Mouse (Mus musculus) frontal cortex, postnatal 10 days (tissue): ENCODE results near the gene Zfp36l2.

Experiments
- DNase-seq, 2 experiments: peaks; one replicate each; pipeline ENCODE4 v3.0.0; 2022; ENCODE audit warnings: low spot score in 2 of 2, mixed read lengths in 1 of 2

Zfp36l2 gene

DNA sequence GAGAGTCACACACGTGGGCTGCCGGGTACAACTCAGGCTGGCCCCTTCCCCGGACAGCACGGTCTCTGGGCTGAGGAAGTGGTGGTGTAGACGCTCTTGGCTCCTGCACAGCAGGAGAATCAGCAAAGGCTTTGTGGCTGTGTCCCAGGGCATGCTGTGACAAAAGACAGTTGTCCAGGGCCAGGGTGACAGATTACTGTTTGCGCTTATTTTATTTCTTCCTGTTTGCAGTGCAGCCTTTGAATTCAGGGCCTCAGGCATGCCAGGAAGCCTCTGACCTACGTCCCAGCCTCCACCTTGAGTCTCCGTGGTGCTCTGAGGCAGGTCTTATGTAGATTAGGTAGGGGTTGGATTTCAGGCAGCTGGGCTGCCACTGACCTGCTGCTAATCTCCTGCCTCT is 10.3 kb downstream of the Zfp36l2 start:
- no peak for DNase-seq

DNA sequence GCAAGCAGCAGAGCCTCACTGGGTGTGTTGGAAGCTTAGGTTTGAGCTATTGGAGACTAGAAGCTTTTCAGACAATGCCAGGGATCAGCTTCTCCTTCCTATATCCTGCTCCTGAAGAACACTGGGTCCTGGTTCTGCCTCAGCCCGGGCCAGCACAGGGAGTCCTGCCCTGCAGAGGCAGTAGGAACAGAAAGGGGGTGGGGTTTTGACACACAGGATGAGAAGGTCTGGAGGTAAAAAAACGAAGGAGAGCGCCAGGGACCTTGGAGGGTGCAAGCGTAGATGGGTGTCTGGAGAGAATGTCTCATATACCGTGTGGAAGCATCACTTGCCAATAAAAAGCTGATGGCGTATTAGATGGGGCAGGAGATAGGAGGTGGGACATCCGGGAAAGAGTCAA is 11.3 kb downstream of the Zfp36l2 start:
- DNase-seq, result no peak

DNA sequence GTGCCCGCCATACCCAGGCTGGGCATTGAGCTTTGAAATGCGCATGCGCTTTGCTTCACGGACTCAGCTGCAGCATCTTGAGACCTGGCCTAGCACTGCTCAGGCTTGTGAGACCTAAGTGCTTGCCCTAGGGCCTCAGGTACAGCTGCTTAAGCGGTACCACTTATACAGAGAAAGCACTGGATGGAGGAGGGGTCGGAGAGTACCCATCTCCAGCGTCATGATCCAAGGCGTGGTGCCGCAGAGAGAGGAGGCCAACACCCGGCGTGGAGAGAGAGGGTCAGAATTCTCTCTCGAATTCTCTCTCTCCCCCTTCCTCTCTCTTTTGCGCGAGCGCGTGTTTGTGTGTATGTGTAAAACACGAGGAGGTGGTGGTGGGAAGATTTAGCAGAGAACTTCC is 12.6 kb downstream of the Zfp36l2 start:
- DNase-seq, result no peak

DNA sequence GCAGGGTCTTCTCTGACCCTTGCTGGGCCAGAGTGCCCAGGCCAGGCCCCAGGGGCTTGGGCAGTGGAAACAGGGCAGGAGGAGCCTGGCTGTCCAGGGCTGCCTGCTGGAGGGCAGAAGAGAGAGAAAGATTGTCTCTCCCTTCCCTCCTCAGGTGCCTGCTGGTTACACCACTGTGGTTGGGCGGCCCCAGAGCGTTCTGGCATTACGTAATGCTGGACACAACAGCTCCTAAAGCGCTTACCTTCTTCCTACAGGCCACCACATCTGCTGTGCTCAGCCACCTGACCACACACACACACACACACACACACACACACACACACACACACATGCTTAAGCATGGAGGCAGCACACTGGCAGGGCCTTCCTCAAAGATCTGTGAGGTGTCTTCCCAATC is 20.4 kb downstream of the Zfp36l2 start:
- DNase-seq, result no peak

DNA sequence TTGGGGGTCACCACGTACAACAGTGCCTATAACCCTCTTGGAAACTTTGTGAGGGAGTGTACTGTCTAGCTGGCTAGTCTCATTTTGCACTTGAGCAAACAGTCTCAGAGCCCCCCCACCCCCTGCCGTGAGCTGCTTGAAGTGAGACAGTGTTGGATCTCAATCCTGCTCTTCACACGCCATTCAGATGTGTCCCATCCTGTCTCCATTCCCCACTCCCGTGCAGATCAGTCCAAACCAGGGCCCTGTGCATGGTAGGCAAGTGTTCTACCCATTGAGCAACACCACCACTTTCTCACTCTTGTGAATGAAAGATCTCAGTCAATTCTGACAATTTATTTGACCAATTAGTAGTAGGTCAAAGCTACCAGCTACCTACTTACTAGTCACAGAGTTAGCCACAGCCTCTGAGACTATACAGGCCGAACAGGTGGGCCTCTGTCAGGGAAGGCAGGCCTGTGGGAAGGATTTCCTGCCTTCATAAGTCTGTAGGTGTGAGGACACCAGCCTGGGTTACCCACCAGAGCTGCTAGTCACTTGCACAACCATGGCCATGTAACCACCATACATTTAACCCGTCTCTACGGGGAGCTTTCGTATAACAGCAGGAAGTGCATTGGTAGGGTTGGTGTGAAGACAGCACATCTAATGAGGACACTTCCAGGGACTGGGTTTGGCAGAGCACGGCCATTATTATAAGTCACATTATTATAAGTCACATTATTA is 21.4 kb downstream of the Zfp36l2 start:
- no peak for DNase-seq

DNA sequence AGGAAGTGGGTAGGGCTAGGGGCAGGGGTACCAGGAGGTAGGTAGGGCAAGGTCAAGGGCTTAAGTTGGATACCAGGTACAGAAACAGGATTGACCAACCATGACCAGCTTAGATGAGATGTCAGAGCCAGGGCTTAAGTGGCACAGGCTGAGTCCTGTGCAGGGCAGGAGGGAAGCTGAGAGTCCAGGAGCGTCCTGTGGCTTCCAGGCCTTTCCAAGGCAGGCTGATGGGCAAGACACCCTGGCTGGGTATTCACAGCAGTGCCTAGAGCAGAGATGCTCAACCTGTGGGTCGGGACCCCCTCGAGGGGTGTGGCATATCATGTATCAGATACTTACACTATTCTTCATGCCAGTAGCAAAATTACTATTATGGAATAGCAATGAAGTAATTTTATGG is 22.0 kb downstream of the Zfp36l2 start:
- no peak for DNase-seq

DNA sequence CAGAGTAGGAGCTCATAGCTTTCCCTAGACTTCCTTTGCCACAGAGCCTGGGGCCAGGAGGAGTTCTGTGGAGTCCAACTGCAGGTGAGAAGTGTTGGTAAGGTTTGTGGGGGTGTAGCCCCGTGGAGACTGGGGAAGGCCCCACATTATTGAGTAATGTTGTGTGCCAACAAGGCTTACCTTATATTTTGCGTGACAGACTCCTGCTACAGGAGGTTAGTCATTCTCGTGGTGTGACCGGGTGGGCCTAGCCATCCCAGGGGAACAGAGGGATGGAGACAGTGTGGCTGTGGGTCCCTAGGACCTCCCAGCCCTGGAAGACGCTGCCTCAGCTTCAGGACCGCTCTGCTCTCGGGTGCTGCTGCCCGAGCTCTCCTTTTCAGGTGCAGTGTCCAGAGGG is 23.6 kb downstream of the Zfp36l2 start:
- DNase-seq, result no peak

DNA sequence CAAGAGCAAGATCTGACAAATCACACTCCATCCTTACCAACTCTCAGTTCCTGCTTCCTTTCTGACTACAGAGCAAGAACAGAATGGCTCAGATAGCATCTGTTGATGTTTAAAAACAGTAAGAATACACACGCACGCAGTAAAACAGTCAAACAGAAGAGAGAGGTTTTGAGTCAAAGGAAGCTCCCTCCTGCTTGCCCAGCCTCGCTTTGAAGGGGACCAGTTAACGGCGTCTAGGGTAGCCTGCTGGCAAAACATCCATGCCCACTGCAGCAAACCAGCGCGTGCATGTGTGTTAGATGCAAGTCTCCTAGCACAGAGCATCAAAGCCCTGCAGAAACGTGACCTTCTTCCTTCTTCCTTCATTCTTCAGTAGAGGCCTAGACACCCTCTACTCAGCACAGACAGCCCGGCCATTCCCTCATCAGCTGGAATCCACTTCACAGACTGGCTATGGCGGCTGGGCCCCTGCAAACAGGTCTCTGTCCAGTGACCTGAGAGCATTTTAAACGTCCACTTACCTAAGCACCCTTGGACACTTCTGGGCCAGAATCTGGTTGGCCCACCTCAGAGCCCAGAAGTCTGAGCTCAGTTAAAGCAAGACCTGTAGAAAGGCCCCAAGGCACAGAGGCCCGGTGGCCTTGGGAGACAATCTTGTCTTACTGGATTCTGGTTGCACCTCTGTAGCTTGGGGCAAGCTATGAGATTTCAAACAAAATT is 24.5 kb downstream of the Zfp36l2 start:
- DNase-seq, result no peak

DNA sequence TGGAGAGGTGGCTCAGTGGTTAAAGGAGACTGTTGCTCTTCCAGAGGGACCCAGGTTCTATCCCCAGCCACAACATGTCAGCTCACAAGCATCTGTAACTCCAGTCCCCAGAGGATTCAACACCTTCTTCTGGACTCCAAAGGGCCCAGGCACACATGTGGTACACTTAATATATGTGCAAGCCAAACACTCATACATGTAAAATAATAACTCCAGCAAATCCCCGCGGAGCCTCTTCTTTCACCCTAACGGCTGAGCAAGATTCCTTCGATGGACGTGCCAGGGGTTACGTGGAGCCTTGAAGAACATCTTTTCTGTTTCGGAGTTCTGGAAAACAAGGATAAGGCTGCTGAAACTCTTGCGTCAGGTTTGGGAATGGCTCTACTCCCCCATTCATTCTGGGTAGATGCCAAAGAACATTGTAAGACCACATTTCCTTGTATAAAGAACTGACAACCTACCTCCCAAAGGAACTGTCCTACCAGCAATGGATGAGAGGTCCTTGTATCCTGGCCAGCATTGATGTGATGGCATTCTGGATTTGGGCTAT is 25.5 kb downstream of the Zfp36l2 start:
- DNase-seq, result no peak

DNA sequence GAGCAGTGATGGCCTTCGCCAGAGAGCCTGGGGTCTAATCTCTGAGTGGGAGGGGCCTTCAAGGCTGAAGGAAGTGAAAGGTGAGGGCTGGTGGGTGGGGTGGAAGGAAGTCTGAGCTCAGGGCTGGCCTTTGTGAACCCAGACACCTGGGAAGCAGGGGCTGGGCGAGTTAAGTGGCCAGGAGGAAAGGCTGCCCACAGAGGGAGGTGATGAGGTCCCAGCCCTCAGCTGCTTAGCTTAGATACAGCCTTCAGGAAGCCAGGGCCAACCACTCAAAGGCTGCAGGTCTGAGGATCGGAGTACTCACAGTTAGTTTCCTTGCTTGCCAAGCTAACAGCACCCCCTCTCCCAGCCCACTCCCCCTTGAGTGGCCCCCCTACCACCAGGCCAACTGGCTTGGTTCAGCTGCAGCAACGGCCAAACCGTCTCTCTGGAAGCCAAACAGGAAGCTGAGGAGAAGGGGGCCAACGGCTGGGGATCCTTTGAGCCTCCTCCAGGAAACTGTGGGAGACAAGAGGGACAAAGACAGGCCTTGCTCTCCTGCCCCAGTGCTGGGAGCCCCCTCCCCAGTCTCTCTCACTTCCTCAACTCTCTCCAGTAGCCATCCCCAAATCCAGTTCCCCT is 26.4 kb downstream of the Zfp36l2 start:
- no peak for DNase-seq

DNA sequence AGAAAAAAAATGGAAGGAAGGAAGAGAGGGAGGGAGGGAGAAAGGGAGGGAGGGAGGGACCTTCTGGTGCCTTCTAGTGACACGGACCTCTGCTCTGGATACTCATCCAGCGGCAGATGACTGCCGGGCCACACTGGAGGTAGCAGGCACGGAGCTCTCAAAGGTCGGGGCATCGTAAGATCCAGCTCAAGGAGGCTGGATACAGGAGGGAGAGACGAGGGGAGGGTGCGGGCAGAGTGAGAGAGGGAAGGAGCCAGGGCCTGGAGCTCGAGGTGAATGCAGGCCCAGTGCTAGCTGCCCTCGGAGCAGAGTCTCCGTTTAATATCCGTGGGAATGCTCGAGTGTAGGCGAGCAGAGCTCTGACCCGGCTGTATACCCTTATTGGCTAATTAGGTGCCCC is 28.9 kb downstream of the Zfp36l2 start:
- DNase-seq, result no peak

DNA sequence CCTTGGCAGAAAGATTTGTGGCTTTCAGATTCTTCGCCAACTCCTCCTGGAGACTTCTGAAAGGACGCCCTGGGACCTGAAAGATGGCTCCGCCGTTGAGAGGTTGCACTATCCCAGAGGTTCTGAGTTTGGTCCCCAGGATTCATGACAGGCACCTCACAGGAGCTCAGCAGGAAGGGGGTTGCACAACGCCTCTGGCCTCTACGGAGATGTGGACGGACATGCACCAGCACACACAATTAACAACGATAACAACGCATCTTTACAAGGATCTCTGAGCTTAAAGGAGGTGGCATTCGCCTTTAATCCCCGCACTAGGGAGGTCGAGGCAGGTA is 29.3 kb downstream of the Zfp36l2 start:
- no peak for DNase-seq

DNA sequence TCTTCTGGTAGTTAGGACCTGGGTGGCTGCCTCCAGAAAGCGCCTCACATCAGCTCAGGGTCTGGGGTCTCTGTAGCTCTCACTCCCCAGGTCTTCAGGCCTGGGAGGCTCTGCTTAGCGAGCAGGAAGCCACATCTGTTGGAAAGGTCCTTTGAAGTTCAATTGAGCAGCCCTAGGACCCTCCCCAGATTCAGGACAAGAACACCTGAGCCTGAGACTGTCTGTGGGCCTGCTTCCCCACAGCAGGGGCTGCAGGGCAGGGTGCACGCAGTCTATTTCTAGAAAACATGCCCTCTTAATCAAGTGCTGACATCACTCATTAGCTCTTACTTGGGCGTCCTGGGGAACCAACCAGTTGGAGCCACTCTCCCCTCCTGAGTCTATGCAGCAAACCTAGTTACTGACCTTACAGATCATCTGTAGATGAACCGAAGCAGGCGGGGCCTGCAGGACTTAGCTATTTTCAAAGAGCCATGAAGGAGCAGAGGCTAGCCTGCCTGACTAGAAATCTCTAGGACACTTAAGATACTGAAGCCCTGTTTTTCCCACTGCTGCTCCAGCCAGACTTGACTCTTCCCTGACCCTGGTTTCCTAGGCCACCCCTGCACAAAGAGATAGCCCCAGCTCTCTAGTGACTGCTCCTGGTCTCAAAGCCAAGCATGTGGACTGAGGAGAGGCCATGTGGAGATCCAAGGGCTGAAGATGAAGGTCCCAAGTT is 29.8 kb downstream of the Zfp36l2 start:
- no peak for DNase-seq

DNA sequence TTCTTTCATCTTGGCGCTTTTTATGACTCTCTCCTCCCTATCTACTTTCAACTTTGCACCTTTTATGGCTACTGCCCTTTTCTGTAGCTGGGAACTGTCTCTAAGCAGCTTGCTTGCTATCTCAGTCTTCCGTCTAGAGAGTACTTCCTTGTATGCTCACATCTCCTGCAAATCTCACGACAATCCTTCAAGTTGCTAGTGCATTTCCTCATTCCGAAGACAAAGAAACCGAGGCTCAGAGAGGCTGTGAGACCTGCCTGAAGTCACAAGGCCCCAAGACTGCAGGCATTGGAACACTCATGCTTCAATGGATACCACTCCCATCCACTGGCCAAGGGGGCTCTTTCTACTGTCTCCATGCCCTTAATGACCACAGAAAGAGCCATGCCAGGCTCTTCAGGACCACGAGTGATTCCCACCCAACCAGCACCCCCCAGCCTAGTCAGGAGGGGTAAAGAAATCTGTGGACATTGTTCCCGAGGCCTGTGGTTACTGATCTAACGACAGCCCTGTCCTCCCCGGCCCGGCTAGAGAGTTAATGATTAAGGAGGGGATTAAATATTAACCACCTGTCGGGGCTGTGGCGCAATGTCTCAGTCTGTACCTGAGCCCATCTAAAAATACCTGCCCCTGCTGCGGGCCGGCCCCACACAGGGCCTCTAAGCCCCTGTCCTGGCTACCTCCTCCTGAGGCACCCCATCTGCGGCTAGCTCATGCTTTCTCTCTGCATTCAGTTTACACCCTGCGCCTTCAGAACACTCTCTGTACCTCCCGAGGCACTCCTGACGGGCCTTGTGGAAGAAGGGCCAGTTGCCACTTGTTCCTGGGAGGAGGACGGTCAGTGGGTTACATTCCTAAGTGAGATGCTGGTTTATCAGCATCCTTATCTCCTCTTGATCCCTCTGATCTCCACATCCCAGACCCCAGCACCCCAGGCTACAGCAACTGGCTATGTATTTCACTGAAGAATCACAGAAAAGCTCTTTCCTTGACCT is 30.7 kb downstream of the Zfp36l2 start:
- DNase-seq, result no peak

DNA sequence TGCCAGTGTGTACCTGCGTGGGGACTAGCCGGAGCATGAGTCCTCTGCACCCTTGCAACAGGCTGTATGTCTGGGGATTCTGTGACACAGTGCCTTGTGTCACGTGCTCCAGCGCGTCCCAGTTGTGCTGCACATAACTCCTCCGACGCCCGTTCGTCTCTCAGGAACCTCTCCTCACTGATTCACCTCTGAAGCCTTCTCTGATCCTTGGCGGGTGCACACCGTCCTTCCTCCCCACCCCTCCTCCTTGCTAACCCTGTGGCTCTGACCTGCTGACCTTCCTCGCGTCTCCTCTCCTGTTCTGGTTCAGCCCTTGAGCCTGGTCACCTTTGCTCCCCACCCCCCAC is 31.5 kb downstream of the Zfp36l2 start:
- DNase-seq, result no peak

DNA sequence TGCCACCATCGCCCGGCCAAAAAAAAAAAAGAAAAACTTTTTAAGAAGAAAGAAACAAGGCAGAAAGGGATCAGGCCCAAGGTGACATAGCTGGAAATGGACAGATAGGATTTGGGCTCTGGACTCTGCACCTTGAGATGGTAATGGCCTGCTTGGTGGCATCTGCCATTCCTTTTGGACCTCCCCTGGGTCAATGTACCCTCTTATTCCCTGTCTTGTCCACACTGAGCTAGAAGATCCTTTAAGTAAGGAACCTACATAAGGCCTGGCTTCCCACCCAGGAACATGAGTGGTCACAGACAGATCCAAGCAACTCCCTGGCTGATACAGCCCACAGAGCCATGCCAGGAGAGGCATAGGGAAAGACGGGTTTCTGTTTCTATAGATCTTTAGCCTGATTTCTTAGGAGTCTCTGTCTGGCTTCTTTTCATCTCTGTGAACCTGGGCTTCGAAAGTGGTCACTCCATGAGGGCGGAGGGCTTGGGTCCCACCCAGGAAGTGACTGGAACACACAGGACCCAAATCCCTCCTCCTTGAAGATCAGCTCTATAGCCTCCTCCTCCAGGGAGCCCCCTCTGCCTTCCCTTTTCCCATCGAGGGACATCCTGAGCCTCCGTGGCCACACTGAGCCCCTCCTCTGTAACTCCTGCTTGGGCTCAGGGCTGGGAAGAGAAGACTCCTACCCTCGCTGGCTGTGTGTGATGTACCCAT is 32.1 kb downstream of the Zfp36l2 start:
- DNase-seq, result no peak

DNA sequence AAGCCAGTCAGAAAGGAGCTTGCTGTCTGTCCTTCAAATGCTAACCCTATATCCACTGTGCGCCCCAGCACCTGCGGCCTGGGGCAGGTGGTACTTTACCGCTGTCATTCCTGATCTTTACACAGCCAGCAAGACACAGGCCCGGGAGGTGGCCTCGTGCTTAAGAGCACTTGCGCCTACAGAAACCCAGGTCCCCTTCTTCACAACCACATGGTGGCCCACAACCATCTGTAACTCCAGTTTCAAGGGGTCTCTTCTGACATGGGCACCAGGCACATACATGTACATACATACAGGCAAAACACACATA is 32.8 kb downstream of the Zfp36l2 start:
- DNase-seq, result no peak

DNA sequence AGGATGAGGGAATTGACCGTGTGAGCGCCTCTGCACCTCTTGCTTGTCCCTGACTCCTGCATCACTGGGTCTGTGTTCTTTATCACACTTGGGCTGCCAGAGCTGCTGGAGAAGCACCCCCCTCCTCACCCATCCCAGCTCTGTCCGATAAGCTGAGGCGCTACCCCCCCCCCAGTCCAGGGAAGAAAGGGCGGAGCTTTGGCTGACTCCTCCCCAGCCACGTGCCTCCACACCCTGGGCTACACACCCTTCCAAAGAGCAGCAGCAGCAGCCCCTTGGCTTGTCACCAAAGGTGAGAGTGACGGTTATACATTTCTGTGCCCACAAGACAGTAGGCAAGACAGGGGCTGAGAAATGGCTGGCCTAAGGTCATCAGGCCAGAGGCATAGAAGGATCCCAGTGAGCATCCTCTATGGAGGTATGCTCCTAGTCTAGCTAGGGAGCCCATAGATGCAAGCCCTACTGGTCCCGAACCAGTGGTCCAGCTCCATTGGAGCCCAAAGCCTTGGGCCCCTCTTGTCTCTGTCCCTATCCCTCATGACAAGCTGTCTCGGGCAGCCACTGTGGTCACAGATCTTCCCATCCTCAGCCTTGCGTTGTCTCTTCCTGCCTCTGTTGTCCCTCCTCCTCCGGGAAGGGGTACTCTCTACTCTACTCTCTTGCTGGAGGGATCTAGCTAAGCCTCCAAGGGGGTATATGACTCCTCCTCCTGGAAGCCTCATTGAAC is 33.3 kb downstream of the Zfp36l2 start:
- no peak for DNase-seq

DNA sequence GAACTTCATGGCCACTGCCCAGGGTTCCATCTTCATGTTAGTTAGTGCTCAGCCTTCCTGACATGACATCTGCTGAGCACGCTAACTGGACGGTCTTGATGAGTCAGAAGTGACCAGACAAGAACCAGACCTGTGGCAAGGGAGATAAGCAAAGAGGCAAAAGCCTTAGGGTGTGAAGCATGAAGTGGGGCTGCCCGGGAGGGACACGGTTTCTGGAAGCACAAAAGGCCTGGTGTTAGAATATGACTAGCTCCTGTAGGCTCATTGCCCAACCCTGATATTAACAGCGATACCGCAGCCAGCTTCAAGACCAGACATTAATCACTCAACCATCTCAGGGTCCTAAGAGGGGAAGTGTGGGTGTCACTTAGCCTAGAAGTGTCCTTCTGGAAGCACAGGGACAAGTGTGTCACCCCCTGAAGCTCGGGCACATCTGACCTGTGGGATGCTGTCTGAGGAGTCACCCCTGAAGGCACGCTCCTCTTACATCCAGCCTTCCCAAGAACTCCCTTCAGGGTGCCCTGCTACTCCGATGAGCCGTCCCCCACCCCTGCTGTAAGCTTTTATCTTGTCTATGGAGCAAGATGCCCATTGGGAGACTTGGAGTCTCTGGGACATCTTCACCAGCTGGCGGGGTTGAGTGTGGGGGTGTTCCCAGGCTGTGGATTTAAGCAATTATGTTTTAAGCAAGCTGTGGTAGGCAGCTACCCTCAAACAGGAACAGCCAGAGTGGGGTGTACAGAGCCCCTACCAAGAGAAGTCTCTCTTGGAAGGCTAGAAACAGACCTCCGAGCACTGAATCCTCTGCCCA is 34.6 kb downstream of the Zfp36l2 start:
- no peak for DNase-seq
